Mouse (Mus musculus): Measurements from ENCODE around the gene Olfr483. TPM values are rescaled to one million over a fixed set of nuclear protein-coding genes. Genes with fewer than 3 reads are reported as not detected.

Gene Olfr483
- polyA plus RNA-seq (2015; fragmentation: Nextera tagmentation; extraction: Ambion mirVana): not detected in 2 replicates

DNA sequence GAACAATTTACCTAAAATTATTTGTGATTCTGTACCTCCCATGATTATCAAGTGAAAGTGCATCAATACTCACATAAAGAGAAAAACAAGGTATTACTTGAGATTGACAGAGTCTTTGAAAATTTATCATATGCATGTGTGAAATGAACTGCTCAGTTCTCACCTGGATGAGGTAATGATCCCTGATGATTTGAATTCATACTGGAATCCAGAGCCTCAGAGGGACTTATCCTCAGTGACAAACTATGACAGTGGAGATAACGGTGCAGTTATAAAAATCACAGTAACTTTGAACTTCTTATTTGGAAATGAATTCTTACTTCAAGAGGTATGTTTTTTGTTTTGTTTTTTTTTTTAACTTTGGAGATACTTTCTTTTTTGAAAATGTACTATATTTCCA is at the start of gene Olfr483:
Gene Olfr483 (plus strand): TSS at position 301 of the 400 bp plus-strand sequence.
- Histone ChIP-seq H3K4me2 (ENCODE audit: low read depth, low read length) (no peak within 1 kb of the TSS), H3K4me1 (ENCODE audit: control insufficient read depth, insufficient read depth, low read length) (no peaks in the 10 kb centered on the region), H3K9me3 (ENCODE audit: control insufficient read depth, low read length) (no peaks in the 10 kb centered on the region), H3K27ac (ENCODE audit: low read length) (no peak within 1 kb of the TSS), H3K36me3 (ENCODE audit: control insufficient read depth, insufficient read depth, low read length) (no peaks in the 10 kb centered on the region), H3K27me3 (replicated peaks; ENCODE audit: control insufficient read depth, insufficient read depth, low read length) (no peaks in the 10 kb centered on the region), H3K9ac (ENCODE audit: low read depth, low read length) (no peak within 1 kb of the TSS), H3K4me3 (ENCODE audit: low read length) (no peak within 1 kb of the TSS)
- 84% methylated on average over 1 of the region's 1 CpGs for WGBS
- ATAC-seq: no peak

DNA sequence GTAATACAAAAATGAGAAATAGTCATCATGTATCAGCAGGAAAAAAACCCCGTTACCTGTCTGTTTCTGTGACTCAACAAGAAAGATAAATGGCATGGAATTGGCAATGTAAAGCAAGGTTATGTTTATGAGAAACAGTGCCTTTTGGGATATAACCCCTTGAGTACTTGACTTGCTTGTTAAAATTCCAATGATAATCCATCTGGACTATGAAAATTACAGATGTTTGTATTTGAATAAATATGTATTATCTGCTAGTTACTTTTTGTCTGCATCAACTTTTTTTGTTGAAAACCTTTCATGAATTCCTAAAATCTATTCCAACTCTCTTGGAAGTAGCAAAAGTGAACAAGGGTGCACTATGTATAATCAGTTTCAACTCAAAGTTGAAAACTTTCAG is 33.4 kb upstream of the Olfr483 start, which contains the start of gene Olfr480:
Gene Olfr480 (minus strand): TSS at position 101 of the 400 bp plus-strand sequence.
- Histone ChIP-seq H3K4me3 (ENCODE audit: low read length) (no peak within 1 kb of the TSS), H3K4me2 (ENCODE audit: low read depth, low read length) (no peak within 1 kb of the TSS), H3K4me1 (ENCODE audit: control insufficient read depth, insufficient read depth, low read length) (no peaks in the 10 kb centered on the region), H3K36me3 (ENCODE audit: control insufficient read depth, insufficient read depth, low read length) (no peaks in the 10 kb centered on the region), H3K27ac (ENCODE audit: low read length) (no peak within 1 kb of the TSS), H3K9me3 (ENCODE audit: control insufficient read depth, low read length) (no peaks in the 10 kb centered on the region), H3K9ac (ENCODE audit: low read depth, low read length) (no peak within 1 kb of the TSS), H3K27me3 (replicated peaks; ENCODE audit: control insufficient read depth, insufficient read depth, low read length) (no peaks in the 10 kb centered on the region)
- 77% methylated on average over 1 of the region's 1 CpGs for WGBS
- no peak for ATAC-seq

DNA sequence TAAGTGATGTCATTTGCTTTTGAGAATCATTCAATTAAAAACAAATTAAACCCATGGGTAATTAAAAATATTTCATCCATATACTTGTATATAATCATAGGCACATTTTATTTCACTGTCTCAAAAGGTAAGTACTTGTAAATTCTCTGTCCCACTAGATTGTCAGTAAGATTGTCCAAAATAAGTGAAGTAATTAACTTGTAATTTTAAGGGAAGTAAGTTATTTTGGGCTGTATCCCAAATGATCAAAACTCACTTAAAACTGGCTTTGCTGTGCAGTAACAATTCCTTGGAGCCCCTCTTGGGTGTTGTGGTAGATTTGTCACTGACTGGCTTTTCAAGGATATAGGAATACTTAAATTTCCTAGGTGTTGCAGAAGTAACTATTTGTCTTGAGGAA is 21.1 kb upstream of the Olfr483 start, which contains the start of gene Olfr481:
Gene Olfr481 (plus strand): TSS at position 301 of the 400 bp plus-strand sequence.
- H3K4me2 ChIP-seq (ENCODE audit: low read depth, low read length): no peak within 1 kb of the TSS
- no peak within 1 kb of the TSS for H3K4me3 ChIP-seq (ENCODE audit: low read length)
- H3K9ac ChIP-seq (ENCODE audit: low read depth, low read length): no peak within 1 kb of the TSS
- H3K36me3 ChIP-seq (ENCODE audit: control insufficient read depth, insufficient read depth, low read length): no peaks in the 10 kb centered on the region
- no peaks in the 10 kb centered on the region for H3K4me1 ChIP-seq (ENCODE audit: control insufficient read depth, insufficient read depth, low read length)
- ATAC-seq: no peak
- H3K27ac ChIP-seq (ENCODE audit: low read length): no peak within 1 kb of the TSS
- H3K27me3 ChIP-seq (replicated peaks; ENCODE audit: control insufficient read depth, insufficient read depth, low read length): no peaks in the 10 kb centered on the region
- H3K9me3 ChIP-seq (ENCODE audit: control insufficient read depth, low read length): no peaks in the 10 kb centered on the region

DNA sequence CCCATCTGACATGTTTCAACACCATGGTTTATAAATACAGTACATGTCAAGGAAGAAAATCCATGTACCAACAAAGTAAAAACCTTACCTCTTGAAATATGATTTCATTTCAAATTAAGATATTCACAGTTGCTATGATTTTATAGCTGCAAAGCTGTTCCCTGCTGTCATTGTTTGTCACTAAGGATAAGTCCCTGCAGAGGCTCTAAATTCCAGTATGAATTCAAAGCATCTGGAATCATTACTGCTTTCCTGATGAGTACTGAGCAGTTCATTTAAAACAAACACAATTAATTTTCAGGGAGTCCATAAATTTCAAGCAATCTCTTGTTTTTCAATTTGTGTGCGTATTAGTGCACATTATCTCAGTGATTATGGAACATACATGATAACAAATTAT is 3.2 kb upstream of the Olfr483 start, which contains the start of gene Olfr482:
Gene Olfr482 (minus strand): TSS at position 101 of the 400 bp plus-strand sequence.
- no peak within 1 kb of the TSS for H3K27ac ChIP-seq (ENCODE audit: low read length)
- no peaks in the 10 kb centered on the region for H3K4me1 ChIP-seq (ENCODE audit: control insufficient read depth, insufficient read depth, low read length)
- H3K9me3 ChIP-seq (ENCODE audit: control insufficient read depth, low read length): no peaks in the 10 kb centered on the region
- no peaks in the 10 kb centered on the region for H3K27me3 ChIP-seq (replicated peaks; ENCODE audit: control insufficient read depth, insufficient read depth, low read length)
- no peak within 1 kb of the TSS for H3K4me3 ChIP-seq (ENCODE audit: low read length)
- no peak within 1 kb of the TSS for H3K9ac ChIP-seq (ENCODE audit: low read depth, low read length)
- no peak within 1 kb of the TSS for H3K4me2 ChIP-seq (ENCODE audit: low read depth, low read length)
- no peaks in the 10 kb centered on the region for H3K36me3 ChIP-seq (ENCODE audit: control insufficient read depth, insufficient read depth, low read length)
- WGBS: 72% methylated on average over 1 of the region's 1 CpGs
- ATAC-seq: no peak

DNA sequence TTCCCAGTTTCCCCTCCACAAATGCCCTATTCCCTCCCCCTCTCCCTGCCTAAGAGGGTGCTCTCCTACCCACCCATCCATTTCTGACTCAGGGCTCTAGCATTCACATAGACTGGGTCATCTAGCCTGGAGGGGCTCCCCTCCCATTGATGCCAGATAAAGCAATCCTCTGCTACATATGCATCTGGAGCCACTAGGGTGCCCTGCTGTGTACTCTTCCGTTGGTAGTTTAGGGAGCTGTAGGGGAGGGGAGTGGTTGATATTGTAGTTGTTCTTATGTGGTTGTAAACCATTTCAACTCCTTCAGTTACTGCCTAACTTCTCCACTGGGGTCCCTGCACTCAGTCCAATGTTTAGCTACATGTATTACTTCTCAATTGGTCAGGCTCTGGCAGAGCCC is 20.0 kb downstream of the Olfr483 start:
- Histone ChIP-seq H3K27ac (ENCODE audit: low read length) (no peak overlapping the region), H3K9me3 (ENCODE audit: control insufficient read depth, low read length) (no peaks in the 10 kb centered on the region), H3K36me3 (ENCODE audit: control insufficient read depth, insufficient read depth, low read length) (no peaks in the 10 kb centered on the region), H3K27me3 (replicated peaks; ENCODE audit: control insufficient read depth, insufficient read depth, low read length) (no peaks in the 10 kb centered on the region), H3K4me3 (ENCODE audit: low read length) (no peak overlapping the region), H3K4me1 (ENCODE audit: control insufficient read depth, insufficient read depth, low read length) (no peaks in the 10 kb centered on the region), H3K9ac (ENCODE audit: low read depth, low read length) (no peak overlapping the region), H3K4me2 (ENCODE audit: low read depth, low read length) (no peak overlapping the region)
- WGBS: 18% methylated on average over 1 of the region's 1 CpGs
- ATAC-seq: no peak

DNA sequence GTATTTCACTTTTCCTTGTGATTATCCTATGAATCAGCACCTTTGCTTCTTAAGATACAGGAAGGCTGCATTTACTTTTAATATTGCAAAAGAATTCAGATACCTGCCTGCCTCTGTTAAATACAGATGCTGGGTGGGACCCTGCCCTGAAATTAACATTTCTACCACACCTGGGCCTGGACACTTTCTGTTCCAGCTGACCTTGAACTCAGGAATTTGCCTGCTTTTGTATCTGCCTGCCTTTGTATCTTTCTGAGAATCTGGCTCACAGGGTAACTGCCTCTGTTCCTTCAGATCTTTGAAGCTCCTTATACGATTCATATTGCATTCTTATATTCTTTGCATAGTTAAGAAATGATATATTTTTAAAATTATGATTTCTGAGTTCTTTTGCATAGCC is 20.8 kb downstream of the Olfr483 start:
- Histone ChIP-seq H3K9me3 (ENCODE audit: control insufficient read depth, low read length) (no peaks in the 10 kb centered on the region), H3K4me2 (ENCODE audit: low read depth, low read length) (no peak overlapping the region), H3K36me3 (ENCODE audit: control insufficient read depth, insufficient read depth, low read length) (no peaks in the 10 kb centered on the region), H3K4me1 (ENCODE audit: control insufficient read depth, insufficient read depth, low read length) (no peaks in the 10 kb centered on the region), H3K27me3 (replicated peaks; ENCODE audit: control insufficient read depth, insufficient read depth, low read length) (no peaks in the 10 kb centered on the region), H3K27ac (ENCODE audit: low read length) (no peak overlapping the region), H3K9ac (ENCODE audit: low read depth, low read length) (no peak overlapping the region), H3K4me3 (ENCODE audit: low read length) (no peak overlapping the region)
- no peak for ATAC-seq
- WGBS: 58% methylated on average over 1 of the region's 1 CpGs

DNA sequence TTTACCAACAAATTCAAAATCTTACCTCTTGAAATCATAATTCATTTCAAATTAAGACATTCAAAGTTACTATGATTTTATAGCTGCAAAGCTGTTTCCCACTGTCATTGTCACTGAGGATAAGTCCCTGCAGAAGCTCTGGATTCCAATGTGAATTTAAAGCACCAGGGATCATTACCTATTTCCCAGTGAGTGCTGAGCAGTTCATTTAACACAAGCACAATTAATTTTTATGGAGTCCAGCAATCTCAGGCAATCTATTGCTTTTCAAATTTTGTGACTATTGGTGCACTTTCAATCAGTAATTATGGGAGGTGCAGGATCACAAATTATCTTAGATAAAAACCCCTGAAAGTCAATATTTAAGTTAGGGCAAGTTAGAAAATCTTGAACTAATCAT is 26.7 kb downstream of the Olfr483 start, which contains the start of gene Olfr484:
Gene Olfr484 (minus strand): TSS at position 101 of the 400 bp plus-strand sequence.
- Histone ChIP-seq H3K9ac (ENCODE audit: low read depth, low read length) (no peak within 1 kb of the TSS), H3K9me3 (ENCODE audit: control insufficient read depth, low read length) (no peaks in the 10 kb centered on the region), H3K4me2 (ENCODE audit: low read depth, low read length) (no peak within 1 kb of the TSS), H3K4me3 (ENCODE audit: low read length) (no peak within 1 kb of the TSS), H3K27ac (ENCODE audit: low read length) (no peak within 1 kb of the TSS), H3K36me3 (ENCODE audit: control insufficient read depth, insufficient read depth, low read length) (no peaks in the 10 kb centered on the region), H3K27me3 (replicated peaks; ENCODE audit: control insufficient read depth, insufficient read depth, low read length) (no peaks in the 10 kb centered on the region), H3K4me1 (ENCODE audit: control insufficient read depth, insufficient read depth, low read length) (no peaks in the 10 kb centered on the region)
- no peak for ATAC-seq

Other genes starting within 250 kb of the Olfr483 start
- not detected in 2 replicates for gene Olfr472, start 202.9 kb upstream of the Olfr483 start, polyA plus RNA-seq (2015; fragmentation: Nextera tagmentation; extraction: Ambion mirVana)
- gene Olfr473, start 170.4 kb upstream of the Olfr483 start, polyA plus RNA-seq (2015; fragmentation: Nextera tagmentation; extraction: Ambion mirVana): not detected in 2 replicates
- not detected in 2 replicates for gene Olfr474, start 146.2 kb upstream of the Olfr483 start, polyA plus RNA-seq (2015; fragmentation: Nextera tagmentation; extraction: Ambion mirVana)
- gene Olfr476, start 136.0 kb upstream of the Olfr483 start, polyA plus RNA-seq (2015; fragmentation: Nextera tagmentation; extraction: Ambion mirVana): not detected in 2 replicates
- gene Olfr477, start 114.2 kb upstream of the Olfr483 start, polyA plus RNA-seq (2015; fragmentation: Nextera tagmentation; extraction: Ambion mirVana): not detected in 2 replicates
- not detected in 2 replicates for gene Olfr478, start 66.9 kb upstream of the Olfr483 start, polyA plus RNA-seq (2015; fragmentation: Nextera tagmentation; extraction: Ambion mirVana)
- gene Olfr479, start 50.2 kb upstream of the Olfr483 start, polyA plus RNA-seq (2015; fragmentation: Nextera tagmentation; extraction: Ambion mirVana): not detected in 2 replicates
- gene Olfr480, start 33.5 kb upstream of the Olfr483 start, polyA plus RNA-seq (2015; fragmentation: Nextera tagmentation; extraction: Ambion mirVana): not detected in 2 replicates
- gene Olfr481, start 21.0 kb upstream of the Olfr483 start, polyA plus RNA-seq (2015; fragmentation: Nextera tagmentation; extraction: Ambion mirVana): not detected in 2 replicates
- 0.06 TPM in 1 of 2 replicates, not detected in the other for gene Olfr482, start 3.3 kb upstream of the Olfr483 start, polyA plus RNA-seq (2015; fragmentation: Nextera tagmentation; extraction: Ambion mirVana)
- not detected in 2 replicates for gene Olfr484, start 26.6 kb downstream of the Olfr483 start, polyA plus RNA-seq (2015; fragmentation: Nextera tagmentation; extraction: Ambion mirVana)
- not detected in 2 replicates for gene Olfr485, start 59.0 kb downstream of the Olfr483 start, polyA plus RNA-seq (2015; fragmentation: Nextera tagmentation; extraction: Ambion mirVana)
- gene Olfr486, start 71.9 kb downstream of the Olfr483 start, polyA plus RNA-seq (2015; fragmentation: Nextera tagmentation; extraction: Ambion mirVana): not detected in 2 replicates
- gene Olfr487, start 113.8 kb downstream of the Olfr483 start, polyA plus RNA-seq (2015; fragmentation: Nextera tagmentation; extraction: Ambion mirVana): not detected in 2 replicates
- not detected in 2 replicates for gene Olfr488, start 157.5 kb downstream of the Olfr483 start, polyA plus RNA-seq (2015; fragmentation: Nextera tagmentation; extraction: Ambion mirVana)
- gene Olfr490, start 188.1 kb downstream of the Olfr483 start, polyA plus RNA-seq (2015; fragmentation: Nextera tagmentation; extraction: Ambion mirVana): not detected in 2 replicates
- not detected in 2 replicates for gene Olfr491, start 212.6 kb downstream of the Olfr483 start, polyA plus RNA-seq (2015; fragmentation: Nextera tagmentation; extraction: Ambion mirVana)
- gene Olfr492, start 222.8 kb downstream of the Olfr483 start, polyA plus RNA-seq (2015; fragmentation: Nextera tagmentation; extraction: Ambion mirVana): not detected in 2 replicates
- gene Olfr493, start 246.1 kb downstream of the Olfr483 start, polyA plus RNA-seq (2015; fragmentation: Nextera tagmentation; extraction: Ambion mirVana): not detected in 2 replicates